Mouse (Mus musculus): ENCODE measurements at regions not wholly inside any gene's neighbourhood (a gene's known extent, or its start where the extent isn't known, plus 50 kb on each side); places are given as distances from the start of the nearest gene placed in this dataset.
A peak's percentile ranks its signal among the peaks of the same experiment; 100 is the strongest.

GRCm38 (mm10) chrX:16421159-16421558, 101.5 kb upstream of the Cypt1 start:
- in situ Hi-C loops (cut with MboI; ENCODE audit: low sequenced_read_pairs in 2 of 2, unreplicated experiment in 2 of 2): no loop called here
- TF ChIP-seq ZNF384 (IDR thresholded peaks at IDR 0.05; ENCODE audit: low read depth, low read length) (no peak), MAFK (IDR thresholded peaks at IDR 0.05; ENCODE audit: insufficient read depth, low read depth, low read length) (no peak), CHD2 (IDR thresholded peaks at IDR 0.05; ENCODE audit: low read depth, low read length) (no peak)
- Histone ChIP-seq H3K36me3 (ENCODE audit: control insufficient read depth, insufficient read depth, low read length, poor library complexity, severe bottlenecking) (no peaks in the 10 kb centered on the region), H3K4me1 (ENCODE audit: control insufficient read depth in 2 of 2, insufficient read depth in 2 of 2, low read length in 2 of 2, poor library complexity in 1 of 2) (no peaks in the 10 kb centered on the region), H3K27ac (ENCODE audit: insufficient read depth, low read depth, low read length, poor library complexity, severe bottlenecking) (no peak overlapping the region), H3K9ac (ENCODE audit: insufficient read depth, low read depth, low read length, poor library complexity, severe bottlenecking) (no peak overlapping the region), H3K4me3 (ENCODE audit: insufficient read depth in 1 of 2, low read depth in 1 of 2, low read length in 2 of 2, poor library complexity in 1 of 2, severe bottlenecking in 1 of 2) (no peak overlapping the region), H3K9me3 (ENCODE audit: control insufficient read depth, insufficient read depth, low read depth, low read length) (no peaks in the 10 kb centered on the region)
- no peak for DNase-seq (ENCODE audit: low read depth, low spot score)

DNA sequence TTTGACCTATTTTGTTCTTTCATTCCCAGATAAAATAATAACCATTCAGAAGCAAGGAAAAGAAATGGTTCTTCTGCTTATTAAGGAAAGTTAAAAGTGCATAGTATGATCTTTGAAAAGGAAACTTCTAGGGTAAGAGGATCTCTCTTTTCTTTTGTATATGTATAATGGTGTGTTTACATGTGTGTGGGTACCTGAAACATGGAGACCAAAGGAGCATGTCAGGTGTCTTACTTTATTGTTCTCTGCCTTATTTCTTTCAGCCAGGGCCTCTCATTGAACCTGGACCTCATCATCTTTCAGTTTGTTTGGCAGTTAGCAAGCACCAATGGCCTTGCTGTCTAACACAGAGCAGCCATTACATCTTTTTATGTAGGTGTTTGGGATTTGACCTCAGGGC, 101.0 kb upstream of the Cypt1 start:
- no peaks in the 10 kb centered on the region for H3K9me3 ChIP-seq (ENCODE audit: control insufficient read depth, insufficient read depth, low read depth, low read length)
- no peak overlapping the region for H3K4me3 ChIP-seq (ENCODE audit: insufficient read depth in 1 of 2, low read depth in 1 of 2, low read length in 2 of 2, poor library complexity in 1 of 2, severe bottlenecking in 1 of 2)
- H3K36me3 ChIP-seq (ENCODE audit: control insufficient read depth, insufficient read depth, low read length, poor library complexity, severe bottlenecking): no peaks in the 10 kb centered on the region
- no peak overlapping the region for H3K27ac ChIP-seq (ENCODE audit: insufficient read depth, low read depth, low read length, poor library complexity, severe bottlenecking)
- in situ Hi-C loops (cut with MboI; ENCODE audit: low sequenced_read_pairs in 2 of 2, unreplicated experiment in 2 of 2): no loop called here
- TF ChIP-seq HCFC1 (IDR thresholded peaks at IDR 0.05; ENCODE audit: borderline replicate concordance, insufficient read depth, low read length): no peak
- no peak for TF ChIP-seq MAFK (IDR thresholded peaks at IDR 0.05; ENCODE audit: insufficient read depth, low read depth, low read length)
- no peak for TF ChIP-seq ZC3H11A (IDR thresholded peaks at IDR 0.05; ENCODE audit: borderline replicate concordance, low read depth, low read length)
- TF ChIP-seq ZNF384 (IDR thresholded peaks at IDR 0.05; ENCODE audit: low read depth, low read length): no peak
- TF ChIP-seq CHD2 (IDR thresholded peaks at IDR 0.05; ENCODE audit: low read depth, low read length): no peak
- H3K4me1 ChIP-seq (ENCODE audit: control insufficient read depth in 2 of 2, insufficient read depth in 2 of 2, low read length in 2 of 2, poor library complexity in 1 of 2): no peaks in the 10 kb centered on the region
- no peak for DNase-seq (ENCODE audit: low read depth, low spot score)
- no peak overlapping the region for H3K9ac ChIP-seq (ENCODE audit: insufficient read depth, low read depth, low read length, poor library complexity, severe bottlenecking)

GRCm38 (mm10) chrX:16438088-16438487, 84.6 kb upstream of the Cypt1 start:
- no peak for DNase-seq (ENCODE audit: low read depth, low spot score)
- Histone ChIP-seq H3K9ac (ENCODE audit: insufficient read depth, low read depth, low read length, poor library complexity, severe bottlenecking) (no peak overlapping the region), H3K4me1 (ENCODE audit: control insufficient read depth in 2 of 2, insufficient read depth in 2 of 2, low read length in 2 of 2, poor library complexity in 1 of 2) (no peaks in the 10 kb centered on the region), H3K4me3 (ENCODE audit: insufficient read depth in 1 of 2, low read depth in 1 of 2, low read length in 2 of 2, poor library complexity in 1 of 2, severe bottlenecking in 1 of 2) (no peak overlapping the region), H3K36me3 (ENCODE audit: control insufficient read depth, insufficient read depth, low read length, poor library complexity, severe bottlenecking) (no peaks in the 10 kb centered on the region), H3K9me3 (ENCODE audit: control insufficient read depth, insufficient read depth, low read depth, low read length) (no peaks in the 10 kb centered on the region), H3K27ac (ENCODE audit: insufficient read depth, low read depth, low read length, poor library complexity, severe bottlenecking) (no peak overlapping the region)
- TF ChIP-seq ZC3H11A (IDR thresholded peaks at IDR 0.05; ENCODE audit: borderline replicate concordance, low read depth, low read length): no peak
- TF ChIP-seq ZNF384 (IDR thresholded peaks at IDR 0.05; ENCODE audit: low read depth, low read length): no peak
- TF ChIP-seq HCFC1 (IDR thresholded peaks at IDR 0.05; ENCODE audit: borderline replicate concordance, insufficient read depth, low read length): no peak
- TF ChIP-seq CHD2 (IDR thresholded peaks at IDR 0.05; ENCODE audit: low read depth, low read length): no peak
- no peak for TF ChIP-seq MAFK (IDR thresholded peaks at IDR 0.05; ENCODE audit: insufficient read depth, low read depth, low read length)
- in situ Hi-C loops (cut with MboI; ENCODE audit: low sequenced_read_pairs in 2 of 2, unreplicated experiment in 2 of 2): no loop called here

- TF ChIP-seq ZNF384 (IDR thresholded peaks at IDR 0.05; ENCODE audit: low read depth, low read length): no peak
- no peak for TF ChIP-seq HCFC1 (IDR thresholded peaks at IDR 0.05; ENCODE audit: borderline replicate concordance, insufficient read depth, low read length)
- TF ChIP-seq ZC3H11A (IDR thresholded peaks at IDR 0.05; ENCODE audit: borderline replicate concordance, low read depth, low read length): 0 out of 2 replicates have a peak, but pooled peaks have one; percentile 33
- TF ChIP-seq MAFK (IDR thresholded peaks at IDR 0.05; ENCODE audit: insufficient read depth, low read depth, low read length): no peak
- TF ChIP-seq CHD2 (IDR thresholded peaks at IDR 0.05; ENCODE audit: low read depth, low read length): no peak
- in situ Hi-C loops (cut with MboI; ENCODE audit: low sequenced_read_pairs in 2 of 2, unreplicated experiment in 2 of 2): loop anchor here in 1 of 2 experiments (25.0 kb wide), 1 partner anchor 387 kb away; no protein-coding TSS in a partner anchor
- Histone ChIP-seq H3K36me3 (ENCODE audit: control insufficient read depth, insufficient read depth, low read length, poor library complexity, severe bottlenecking) (no peaks in the 10 kb centered on the region), H3K4me1 (ENCODE audit: control insufficient read depth in 2 of 2, insufficient read depth in 2 of 2, low read length in 2 of 2, poor library complexity in 1 of 2) (no peaks in the 10 kb centered on the region), H3K4me3 (ENCODE audit: insufficient read depth in 1 of 2, low read depth in 1 of 2, low read length in 2 of 2, poor library complexity in 1 of 2, severe bottlenecking in 1 of 2) (no peak overlapping the region), H3K9ac (ENCODE audit: insufficient read depth, low read depth, low read length, poor library complexity, severe bottlenecking) (no peak overlapping the region), H3K27ac (ENCODE audit: insufficient read depth, low read depth, low read length, poor library complexity, severe bottlenecking) (no peak overlapping the region), H3K9me3 (ENCODE audit: control insufficient read depth, insufficient read depth, low read depth, low read length) (no peaks in the 10 kb centered on the region)
- peak; percentile 13 for DNase-seq (ENCODE audit: low read depth, low spot score)
Observed at GRCm38 (mm10) chrX:16450496-16451078, 72.1 kb upstream of the Cypt1 start.
